Mouse (Mus musculus) liver, embryonic 13.5 days (tissue): Measurements from ENCODE around the gene Fndc3a. TPM values are rescaled to one million over a fixed set of nuclear protein-coding genes. Genes with fewer than 3 reads are reported as not detected.

Source experiments
- ATAC-seq: fragments of 200-750 bp; cut with Nextera tagmentation; 2 replicates; pipeline ENCODE4 v1.8.0; 2017; ENCODE audit warnings: low read depth, mild to moderate bottlenecking, moderate number of reproducible peaks, moderate library complexity
- DNase-seq: peaks from one replicate; pipeline ENCODE4 v3.0.0; 2022
- H3K27ac ChIP-seq: fragments of 300-500 bp; sonication (generic); 2 replicates; pipeline ENCODE4 v1.5.1; 2015; ENCODE audit warnings: moderate library complexity, mild to moderate bottlenecking, inconsistent platforms
- H3K27me3 ChIP-seq: fragments of 300-500 bp; sonication (generic); 2 replicates; pipeline ENCODE4 v1.6.1; 2015; ENCODE audit warnings: mild to moderate bottlenecking, inconsistent platforms
- H3K36me3 ChIP-seq: fragments of 300-500 bp; sonication (generic); 2 replicates; pipeline ENCODE4 v1.6.1; 2015; ENCODE audit warnings: mild to moderate bottlenecking, inconsistent platforms
- H3K4me1 ChIP-seq: fragments of 300-500 bp; sonication (generic); replicated peaks from 2 replicates; pipeline ENCODE4 v1.6.1; 2015; ENCODE audit warnings: inconsistent platforms
- H3K4me2 ChIP-seq: fragments of 300-500 bp; sonication (generic); 2 replicates; pipeline ENCODE4 v1.6.1; 2015; ENCODE audit warnings: inconsistent platforms, mild to moderate bottlenecking, moderate library complexity
- H3K4me3 ChIP-seq: fragments of 300-500 bp; sonication (generic); replicated peaks from 2 replicates; pipeline ENCODE4 v1.5.1; 2015; ENCODE audit warnings: mild to moderate bottlenecking, inconsistent platforms
- H3K9ac ChIP-seq: fragments of 300-500 bp; sonication (generic); 2 replicates; pipeline ENCODE4 v1.6.1; 2015; ENCODE audit warnings: mild to moderate bottlenecking, inconsistent platforms
- H3K9me3 ChIP-seq: fragments of 300-500 bp; sonication (generic); replicated peaks from 2 replicates; pipeline ENCODE4 v1.6.1; 2016; ENCODE audit warnings: inconsistent platforms
- WGBS: fragments of 180-500 bp; shearing (Covaris S2); methylation state at CpG from one replicate; pipeline ENCODE4 v1.1.7; 2015; ENCODE audit not compliant: insufficient replicate concordance; 5-methylcytosine and 5-hydroxymethylcytosine counted together
- polyA plus RNA-seq: library from polyadenylated mRNA; unstranded; fragments of >200 nt; fragmentation: Nextera tagmentation; extraction: Ambion mirVana; gene quantifications from 2 replicates; pipeline ENCODE4 v1.2.1, GENCODE M21; 2015

Fndc3a gene
- polyA plus RNA-seq, 1 experiment from 2014 or later = 11.1 TPM

DNA sequence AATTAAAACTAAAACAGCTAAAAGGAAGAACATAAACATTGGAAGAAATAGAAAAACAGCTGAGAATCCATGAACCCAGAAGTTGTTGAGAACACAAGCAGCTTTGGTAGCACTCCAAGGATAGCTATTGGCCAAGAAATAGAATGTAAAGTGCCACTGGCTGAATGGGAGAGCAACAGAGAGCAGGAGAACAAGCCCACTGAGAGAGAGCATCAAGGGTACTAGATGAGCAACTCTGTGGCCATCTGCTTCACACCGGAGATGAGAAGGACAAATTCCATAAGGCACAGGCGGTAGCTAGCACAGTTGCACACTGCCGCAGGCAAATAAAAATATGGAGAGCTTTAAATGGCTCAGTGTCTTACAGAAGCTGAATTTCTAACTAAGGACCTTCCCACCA lies 219.4 kb downstream of the Fndc3a start:
- Histone ChIP-seq H3K27me3 (no peaks in the 10 kb centered on the region), H3K4me3 (no peak overlapping the region), H3K9me3 (no peaks in the 10 kb centered on the region), H3K4me2 (no peak overlapping the region), H3K27ac (no peak overlapping the region), H3K9ac (no peak overlapping the region), H3K4me1 (no peaks in the 10 kb centered on the region), H3K36me3 (no peaks in the 10 kb centered on the region)
- DNase-seq = no peak
- WGBS = 86% methylated on average over 3 of the region's 3 CpGs
- ATAC-seq = no peak

Other genes starting within 250 kb of the Fndc3a start
- gene Gm9195, start 218.2 kb downstream of the Fndc3a start, polyA plus RNA-seq = not detected in 2 replicates